Mouse (Mus musculus): ENCODE measurements at regions not wholly inside any gene's neighbourhood (a gene's known extent, or its start where the extent isn't known, plus 50 kb on each side); places are given as distances from the start of the nearest gene placed in this dataset.

DNA sequence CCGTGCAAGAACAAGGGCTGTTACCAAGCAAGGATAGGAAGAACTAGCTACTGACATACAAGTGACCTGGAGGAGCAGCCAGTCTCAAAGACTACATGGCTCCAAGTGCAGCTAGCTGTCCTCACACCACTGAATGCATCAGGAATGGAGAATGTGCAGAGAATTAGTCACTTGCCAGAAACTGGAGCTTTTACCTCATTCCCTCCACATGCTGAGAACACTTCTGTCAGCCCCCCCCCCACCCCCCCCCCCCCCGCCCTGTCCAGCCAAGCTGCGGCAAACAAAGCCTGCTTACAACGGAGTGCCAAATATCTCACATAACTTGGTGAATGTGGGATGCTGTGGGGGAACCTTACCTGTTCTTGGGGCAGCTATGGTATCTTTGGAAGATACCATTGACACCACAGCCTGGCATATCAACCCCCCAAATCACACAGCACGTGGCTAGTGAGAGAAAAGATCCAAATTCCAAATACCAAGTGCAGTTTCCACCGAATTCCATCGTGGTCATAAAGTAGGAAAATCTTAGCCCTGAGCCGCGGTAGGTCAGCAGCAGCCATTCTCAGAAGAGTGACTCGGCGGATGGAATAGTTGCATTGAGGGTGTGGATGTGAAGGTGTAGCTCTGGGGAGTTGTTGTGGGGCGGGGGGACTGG, 126.3 kb downstream of the Gadd45g start:
- TF ChIP-seq CTCF (conservative IDR thresholded peaks at IDR 0.05; ENCODE audit: low read length) (no peak), POU5F1 (IDR thresholded peaks at IDR 0.05; ENCODE audit: borderline replicate concordance, low read length) (no peak)

All from E14TG2a.4 (cell line).